Mouse (Mus musculus): ENCODE data around the gene Cd302. TPM values are rescaled to one million over a fixed set of nuclear protein-coding genes. Genes with fewer than 3 reads are reported as not detected.

Cd302 gene
- total and polyA plus RNA-seq, 2 experiments from 2014 or later, result 6.6 to 26.3 TPM

DNA sequence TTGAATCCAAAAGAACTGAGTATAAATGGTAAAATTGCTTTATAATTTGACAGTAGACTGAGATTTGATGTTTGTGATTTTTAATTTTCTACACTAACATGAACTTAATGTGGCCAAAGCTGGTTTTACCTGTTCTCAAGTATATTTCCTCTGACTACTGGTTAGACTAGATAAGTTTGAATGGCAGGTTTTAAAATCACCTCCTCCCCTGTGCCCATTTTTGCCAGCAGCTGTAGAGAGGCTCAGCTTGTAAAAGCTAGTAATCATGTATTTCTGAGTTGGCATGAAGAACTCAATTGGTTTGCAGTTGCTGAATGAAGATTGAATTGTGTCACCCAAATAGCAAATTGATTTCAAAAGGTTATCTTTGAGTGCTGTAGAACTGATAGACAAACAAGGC lies 71.8 kb downstream of the Cd302 start:
- no peak for DNase-seq (ENCODE audit: low spot score)
- TF ChIP-seq CTCF (IDR thresholded peaks at IDR 0.05; ENCODE audit: low read depth), result no peak
- Histone ChIP-seq H3K4me2 (ENCODE audit: low read depth, low read length) (no peak overlapping the region), H3K27ac (no peak overlapping the region), H3K9me3 (ENCODE audit: low read length) (no peaks in the 10 kb centered on the region), H3K27me3 (ENCODE audit: insufficient read depth, low read length) (no peaks in the 10 kb centered on the region), H3K9ac (replicated peaks; ENCODE audit: low read length) (no peak overlapping the region), H3K4me1 (ENCODE audit: insufficient read depth, low read length) (peaks cover 24% of the 10 kb centered on the region; the same call in 1 of the 2 replicates), H3K36me3 (ENCODE audit: insufficient read depth, low read length) (no peaks in the 10 kb centered on the region), H3K4me3 (ENCODE audit: low read length) (no peak overlapping the region)
- ATAC-seq, result no peak

DNA sequence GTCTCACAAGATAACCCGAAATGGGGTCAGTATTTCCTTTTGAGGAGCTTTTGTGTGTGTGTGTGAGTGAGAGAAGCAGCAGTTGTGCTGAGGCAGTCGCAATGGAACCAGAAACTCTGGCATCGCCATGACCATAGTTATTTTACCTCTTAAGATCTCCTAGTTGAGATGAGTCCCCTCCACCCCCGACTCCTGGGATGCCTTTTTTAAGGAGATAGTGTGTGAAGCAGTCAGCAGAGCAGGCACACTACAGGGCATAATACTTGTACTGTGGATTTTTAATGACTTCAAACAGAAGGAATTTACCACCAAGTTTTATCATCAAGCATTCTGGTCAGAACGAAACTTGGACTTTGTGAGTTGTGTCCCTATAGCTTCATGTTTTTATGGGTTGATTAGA lies 73.5 kb downstream of the Cd302 start:
- TF ChIP-seq CTCF (IDR thresholded peaks at IDR 0.05; ENCODE audit: low read depth), result no peak
- Histone ChIP-seq H3K36me3 (ENCODE audit: insufficient read depth, low read length) (no peaks in the 10 kb centered on the region), H3K4me3 (ENCODE audit: low read length) (peak overlapping the region; percentile 88), H3K9ac (replicated peaks; ENCODE audit: low read length) (peak overlapping the region; percentile 97), H3K27ac (no peak overlapping the region), H3K4me2 (ENCODE audit: low read depth, low read length) (peak overlapping the region; percentile 80), H3K9me3 (ENCODE audit: low read length) (no peaks in the 10 kb centered on the region), H3K4me1 (ENCODE audit: insufficient read depth, low read length) (peaks cover 24% of the 10 kb centered on the region; the same call in 1 of the 2 replicates), H3K27me3 (ENCODE audit: insufficient read depth, low read length) (no peaks in the 10 kb centered on the region)
- DNase-seq (ENCODE audit: low spot score), result peak; percentile 5
- 18% methylated on average over 5 of the region's 5 CpGs for WGBS
- no peak for ATAC-seq

DNA sequence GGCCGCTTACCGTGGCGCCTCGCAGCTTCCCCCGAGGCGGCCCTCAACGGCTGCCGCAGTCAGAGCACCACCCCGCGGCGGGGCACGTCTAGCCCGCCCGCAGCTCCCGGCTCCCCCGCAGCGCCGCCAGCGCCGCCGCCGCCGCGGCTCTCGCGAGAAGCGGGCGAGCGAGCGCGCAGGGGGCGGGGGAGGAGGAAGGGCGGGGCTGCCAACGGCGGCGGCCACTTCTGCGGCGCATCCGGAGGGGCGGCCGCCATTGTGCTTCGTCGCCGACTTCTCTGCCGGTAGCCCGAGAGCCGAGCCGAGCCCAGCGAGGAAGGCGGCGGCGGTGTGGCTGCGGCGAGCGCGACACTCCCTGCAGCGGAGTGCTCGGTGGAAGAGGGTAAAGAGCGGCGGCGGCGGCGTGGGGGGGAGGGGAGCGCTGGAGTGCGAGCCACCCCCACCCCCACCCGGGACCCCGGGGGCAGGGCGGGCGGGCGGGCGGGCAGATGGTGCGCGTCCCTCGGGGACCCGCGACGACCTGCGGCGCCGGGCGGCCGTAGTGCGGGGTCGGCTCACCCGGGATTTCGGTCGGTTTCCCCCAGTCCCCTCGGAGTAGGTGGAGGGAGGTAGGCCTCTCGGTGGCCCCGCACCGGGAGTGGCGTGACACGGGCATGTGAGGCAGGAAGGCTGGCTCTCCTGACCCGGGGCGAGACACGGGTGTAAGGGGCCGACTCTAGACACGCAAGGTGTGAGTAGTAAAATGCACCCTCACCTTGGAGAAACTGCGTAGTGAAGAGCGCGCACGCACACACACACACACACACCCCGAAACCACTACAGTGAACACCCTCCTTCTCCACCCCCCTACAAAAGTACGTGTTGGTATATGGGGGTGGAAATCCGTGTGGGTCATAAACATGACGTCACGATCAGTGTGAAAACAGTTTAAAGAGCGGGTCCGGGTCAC lies 74.3 kb downstream of the Cd302 start, which contains the start of the genes Baz2b and March7:
Gene Baz2b (minus strand): TSS at position 137 of the 949 bp plus-strand sequence.
Gene March7 (plus strand): TSS at position 185 of the 949 bp plus-strand sequence.
- H3K4me3 ChIP-seq (ENCODE audit: low read length), result peak within 1 kb of the TSS; percentile 88
- DNase-seq (ENCODE audit: low spot score) (peak; percentile 95), ATAC-seq (peak; percentile 94)
- peak within 1 kb of the TSS; percentile 92 for H3K27ac ChIP-seq
- peak within 1 kb of the TSS; percentile 97 for H3K9ac ChIP-seq (replicated peaks; ENCODE audit: low read length)
- H3K27me3 ChIP-seq (ENCODE audit: insufficient read depth, low read length), result no peaks in the 10 kb centered on the region
- peaks cover 24% of the 10 kb centered on the region; the same call in 1 of the 2 replicates for H3K4me1 ChIP-seq (ENCODE audit: insufficient read depth, low read length)
- TF ChIP-seq CTCF (IDR thresholded peaks at IDR 0.05; ENCODE audit: low read depth), result no peak
- no peaks in the 10 kb centered on the region for H3K36me3 ChIP-seq (ENCODE audit: insufficient read depth, low read length)
- WGBS, result under 1% methylated on average over 84 of the region's 109 CpGs
- H3K9me3 ChIP-seq (ENCODE audit: low read length), result no peaks in the 10 kb centered on the region
- H3K4me2 ChIP-seq (ENCODE audit: low read depth, low read length), result peak within 1 kb of the TSS; percentile 80

DNA sequence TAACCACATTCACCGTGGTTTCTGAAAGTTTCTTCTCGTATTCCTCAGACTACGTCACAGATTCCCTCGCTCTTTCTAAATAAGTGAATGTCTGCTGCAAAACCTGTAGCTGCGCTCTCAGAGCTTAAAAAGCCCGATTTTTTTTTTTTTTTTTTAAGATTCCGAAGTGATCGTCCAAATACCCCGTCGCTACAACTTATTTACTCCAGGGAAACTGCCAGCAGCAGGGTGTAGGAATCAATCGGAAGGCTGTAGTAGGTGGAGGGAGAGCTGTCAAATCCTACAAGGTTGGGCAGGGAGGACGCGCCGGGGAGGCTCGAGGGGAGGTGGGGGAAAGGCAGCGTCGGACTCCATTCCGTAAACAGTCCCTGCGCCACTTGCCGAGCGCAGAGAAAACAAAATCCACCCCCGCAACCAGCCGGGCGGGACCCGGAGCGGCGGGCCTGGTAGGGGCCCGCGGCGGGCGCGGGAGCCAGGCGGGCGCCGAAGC lies 75.1 kb downstream of the Cd302 start:
- no peaks in the 10 kb centered on the region for H3K27me3 ChIP-seq (ENCODE audit: insufficient read depth, low read length)
- H3K9me3 ChIP-seq (ENCODE audit: low read length), result no peaks in the 10 kb centered on the region
- H3K4me1 ChIP-seq (ENCODE audit: insufficient read depth, low read length), result peaks cover 24% of the 10 kb centered on the region; the same call in 1 of the 2 replicates
- ATAC-seq, result no peak
- WGBS, result under 1% methylated on average over 33 of the region's 35 CpGs
- no peaks in the 10 kb centered on the region for H3K36me3 ChIP-seq (ENCODE audit: insufficient read depth, low read length)
- peak overlapping the region; percentile 80 for H3K4me2 ChIP-seq (ENCODE audit: low read depth, low read length)
- peak; percentile 60 for DNase-seq (ENCODE audit: low spot score)
- TF ChIP-seq CTCF (IDR thresholded peaks at IDR 0.05; ENCODE audit: low read depth), result no peak; the same call in 1 of the 2 replicates
- peak overlapping the region; percentile 92 for H3K27ac ChIP-seq
- H3K9ac ChIP-seq (replicated peaks; ENCODE audit: low read length), result peak overlapping the region; percentile 97
- peak overlapping the region; percentile 88 for H3K4me3 ChIP-seq (ENCODE audit: low read length)

DNA sequence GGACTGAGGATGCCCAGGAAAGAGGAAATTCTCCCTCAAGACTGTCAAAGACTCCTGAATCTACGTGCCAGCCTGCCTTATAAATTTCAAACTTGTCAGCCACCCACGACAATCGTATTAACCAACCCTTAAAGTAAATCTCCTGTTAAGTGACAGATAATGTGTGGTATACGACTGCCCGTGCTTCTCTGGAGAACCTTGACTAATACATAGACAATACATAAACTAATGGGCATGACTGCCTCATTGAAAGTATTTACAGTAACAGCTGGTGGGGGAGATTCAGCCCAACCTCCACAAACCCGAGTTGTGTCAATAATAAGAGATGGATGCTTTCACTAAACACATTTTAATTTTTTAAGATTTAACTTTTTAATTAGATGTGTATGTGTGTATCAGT lies 78.5 kb downstream of the Cd302 start:
- no peak overlapping the region for H3K4me3 ChIP-seq (ENCODE audit: low read length)
- H3K27ac ChIP-seq, result no peak overlapping the region
- H3K36me3 ChIP-seq (ENCODE audit: insufficient read depth, low read length), result no peaks in the 10 kb centered on the region
- H3K27me3 ChIP-seq (ENCODE audit: insufficient read depth, low read length), result no peaks in the 10 kb centered on the region
- 0 out of 2 replicates have a peak, but pooled peaks cover 9% of the 10 kb centered on the region for H3K4me1 ChIP-seq (ENCODE audit: insufficient read depth, low read length)
- no peak for DNase-seq (ENCODE audit: low spot score)
- 35% methylated on average over 6 of the region's 6 CpGs for WGBS
- no peak overlapping the region for H3K9ac ChIP-seq (replicated peaks; ENCODE audit: low read length)
- no peak for TF ChIP-seq CTCF (IDR thresholded peaks at IDR 0.05; ENCODE audit: low read depth)
- no peak for ATAC-seq
- H3K9me3 ChIP-seq (ENCODE audit: low read length), result no peaks in the 10 kb centered on the region
- H3K4me2 ChIP-seq (ENCODE audit: low read depth, low read length), result no peak overlapping the region

DNA sequence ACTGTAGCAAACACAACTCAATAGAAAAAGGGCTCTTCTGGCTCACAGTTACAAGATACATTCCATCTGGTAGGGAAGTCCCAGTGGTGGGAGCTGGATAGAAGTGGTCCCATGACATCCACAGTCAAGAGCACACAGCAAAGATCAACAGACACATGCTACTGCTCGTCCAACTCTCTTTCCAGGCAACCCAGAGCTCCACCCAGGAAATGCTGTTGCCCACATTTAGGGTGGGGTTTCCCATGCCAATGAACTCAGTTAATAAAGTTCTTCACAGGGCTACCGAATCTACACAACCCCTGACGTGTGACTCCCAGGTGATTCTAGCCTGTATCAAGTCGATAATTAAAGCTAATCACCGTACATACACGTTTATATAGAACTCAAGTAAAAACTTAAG lies 80.1 kb downstream of the Cd302 start:
- Histone ChIP-seq H3K27ac (no peak overlapping the region), H3K9me3 (ENCODE audit: low read length) (no peaks in the 10 kb centered on the region), H3K27me3 (ENCODE audit: insufficient read depth, low read length) (no peaks in the 10 kb centered on the region), H3K36me3 (ENCODE audit: insufficient read depth, low read length) (no peaks in the 10 kb centered on the region), H3K4me1 (ENCODE audit: insufficient read depth, low read length) (0 out of 2 replicates have a peak, but pooled peaks cover 9% of the 10 kb centered on the region), H3K4me2 (ENCODE audit: low read depth, low read length) (no peak overlapping the region), H3K4me3 (ENCODE audit: low read length) (no peak overlapping the region), H3K9ac (replicated peaks; ENCODE audit: low read length) (no peak overlapping the region)
- 93% methylated on average over 6 of the region's 6 CpGs for WGBS
- ATAC-seq (no peak), DNase-seq (ENCODE audit: low spot score) (no peak)
- TF ChIP-seq CTCF (IDR thresholded peaks at IDR 0.05; ENCODE audit: low read depth), result no peak

Data from hindbrain, postnatal 0 days (tissue).